Mouse (Mus musculus) olfactory bulb, adult 2 months (tissue): Measurements from ENCODE around the gene Mapk9. TPM values are rescaled to one million over a fixed set of nuclear protein-coding genes. Genes with fewer than 3 reads are reported as not detected.

Experiments used
- H3K27ac ChIP-seq: fragments of 200-500 bp; 2 replicates; pipeline ENCODE4 v1.5.1; 2012; ENCODE audit warnings: low read depth, low read length; ENCODE audit not compliant: insufficient read depth
- H3K4me1 ChIP-seq: fragments of 200-500 bp; 2 replicates; pipeline ENCODE4 v1.6.1; 2012; ENCODE audit warnings: low read length; ENCODE audit not compliant: control insufficient read depth, insufficient read depth
- H3K4me3 ChIP-seq: fragments of 200-500 bp; 2 replicates; pipeline ENCODE4 v1.5.1; 2012; ENCODE audit warnings: mild to moderate bottlenecking, low read depth, low read length, moderate library complexity; ENCODE audit not compliant: insufficient read depth
- CTCF ChIP-seq: fragments of 200-500 bp; IDR thresholded peaks from 2 replicates; pipeline ENCODE4 v1.5.1; 2012; ENCODE audit warnings: low read depth, mild to moderate bottlenecking, low read length, moderate library complexity; ENCODE audit not compliant: insufficient read depth
- POLR2A ChIP-seq: fragments of 200-500 bp; IDR thresholded peaks from 2 replicates; pipeline ENCODE4 v1.6.1; 2012; ENCODE audit warnings: mild to moderate bottlenecking, low read depth, low read length, moderate library complexity; ENCODE audit not compliant: insufficient read depth
- WGBS: fragments of 180-500 bp; shearing (Covaris S2); methylation state at CpG from one replicate; pipeline ENCODE4 v1.1.7; 2018; 5-methylcytosine and 5-hydroxymethylcytosine counted together
- polyA plus RNA-seq: library from polyadenylated mRNA; stranded (reverse); fragments of >200 nt; gene quantifications from 2 replicates; pipeline ENCODE4 v1.2.4, GENCODE M21; 2012; ENCODE audit warnings: low replicate concordance; ENCODE audit not compliant: missing spikeins, insufficient read depth, insufficient read length

The Mapk9 gene
- polyA plus RNA-seq, 1 experiment, result not detected

- peak overlapping the region; percentile 97 for H3K27ac ChIP-seq
- 25% methylated on average over 15 of the region's 15 CpGs for WGBS
- H3K4me3 ChIP-seq, result no peak overlapping the region
- peaks cover 7% of the 10 kb centered on the region for H3K4me1 ChIP-seq
- no peak for TF ChIP-seq CTCF
- no peak for TF ChIP-seq POLR2A
These were observed 27.5 kb upstream of the Mapk9 start for GRCm38 (mm10) chr11:49818869-49819566.

GRCm38 (mm10) chr11:49819676-49820075 lies 26.9 kb upstream of the Mapk9 start:
- no peak for TF ChIP-seq POLR2A
- no peak for TF ChIP-seq CTCF
- no peak overlapping the region for H3K4me3 ChIP-seq
- H3K4me1 ChIP-seq, result peaks cover 7% of the 10 kb centered on the region
- H3K27ac ChIP-seq, result peak overlapping the region; percentile 97
- WGBS, result 28% methylated on average over 7 of the region's 7 CpGs

- H3K4me1 ChIP-seq, result peaks cover 7% of the 10 kb centered on the region
- H3K4me3 ChIP-seq, result no peak overlapping the region
- TF ChIP-seq CTCF (no peak), POLR2A (no peak)
- 84% methylated on average over 2 of the region's 2 CpGs for WGBS
- no peak overlapping the region for H3K27ac ChIP-seq
These were observed 25.6 kb upstream of the Mapk9 start for GRCm38 (mm10) chr11:49820928-49821327.

GRCm38 (mm10) chr11:49821546-49821945 lies 25.0 kb upstream of the Mapk9 start:
- TF ChIP-seq POLR2A (no peak), CTCF (no peak)

GRCm38 (mm10) chr11:49822337-49822736 lies 24.2 kb upstream of the Mapk9 start:
- peaks cover 7% of the 10 kb centered on the region for H3K4me1 ChIP-seq
- no peak overlapping the region for H3K4me3 ChIP-seq
- WGBS, result 92% methylated on average over 2 of the region's 2 CpGs
- H3K27ac ChIP-seq, result no peak overlapping the region
- TF ChIP-seq CTCF (no peak), POLR2A (no peak)

More at GRCm38 (mm10) chr11:49821546-49821945, 25.0 kb upstream of the Mapk9 start:
- peaks cover 7% of the 10 kb centered on the region for H3K4me1 ChIP-seq
- 95% methylated on average over 2 of the region's 2 CpGs for WGBS
- no peak overlapping the region for H3K4me3 ChIP-seq
- no peak overlapping the region for H3K27ac ChIP-seq

- H3K4me3 ChIP-seq, result no peak overlapping the region
- peaks cover 3% of the 10 kb centered on the region for H3K4me1 ChIP-seq
- no peak overlapping the region for H3K27ac ChIP-seq
- WGBS, result 46% methylated on average over 2 of the region's 2 CpGs
- no peak for TF ChIP-seq POLR2A
- peak; percentile 58; the same call in 1 of the 2 replicates for TF ChIP-seq CTCF
These were observed 21.7 kb upstream of the Mapk9 start for GRCm38 (mm10) chr11:49824896-49825295.

GRCm38 (mm10) chr11:49827243-49827642 lies 19.3 kb upstream of the Mapk9 start:
- Histone ChIP-seq H3K4me1 (peaks cover 3% of the 10 kb centered on the region; the same call in 1 of the 2 replicates), H3K27ac (no peak overlapping the region), H3K4me3 (no peak overlapping the region)
- TF ChIP-seq CTCF (no peak), POLR2A (no peak)
- 61% methylated on average over 6 of the region's 6 CpGs for WGBS

- TF ChIP-seq CTCF (no peak), POLR2A (no peak)
- H3K4me1 ChIP-seq, result peaks cover 3% of the 10 kb centered on the region; the same call in 1 of the 2 replicates
- H3K27ac ChIP-seq, result no peak overlapping the region
- no peak overlapping the region for H3K4me3 ChIP-seq
- 84% methylated on average over 7 of the region's 7 CpGs for WGBS
These were observed 17.3 kb upstream of the Mapk9 start for GRCm38 (mm10) chr11:49829176-49829745.

- no peak overlapping the region for H3K27ac ChIP-seq
- no peak overlapping the region for H3K4me3 ChIP-seq
- TF ChIP-seq CTCF (no peak), POLR2A (no peak)
- WGBS, result 63% methylated on average over 12 of the region's 12 CpGs
- peaks cover 3% of the 10 kb centered on the region; the same call in 1 of the 2 replicates for H3K4me1 ChIP-seq
These were observed 14.6 kb upstream of the Mapk9 start for GRCm38 (mm10) chr11:49831980-49832379.
